Mouse (Mus musculus) kidney, adult 18-20 months (tissue): Measurements from ENCODE around the gene Idh2.
A peak's percentile ranks its signal among the peaks of the same experiment; 100 is the strongest.
"Not testable (repeated sequence)": the region's sequence is repeated elsewhere in the genome, so short reads cannot be mapped to it uniquely, and the experiment has no call there.

Experiments
- DNase-seq: peaks from one replicate; pipeline ENCODE4 v3.0.0; 2021

Idh2 gene

DNA sequence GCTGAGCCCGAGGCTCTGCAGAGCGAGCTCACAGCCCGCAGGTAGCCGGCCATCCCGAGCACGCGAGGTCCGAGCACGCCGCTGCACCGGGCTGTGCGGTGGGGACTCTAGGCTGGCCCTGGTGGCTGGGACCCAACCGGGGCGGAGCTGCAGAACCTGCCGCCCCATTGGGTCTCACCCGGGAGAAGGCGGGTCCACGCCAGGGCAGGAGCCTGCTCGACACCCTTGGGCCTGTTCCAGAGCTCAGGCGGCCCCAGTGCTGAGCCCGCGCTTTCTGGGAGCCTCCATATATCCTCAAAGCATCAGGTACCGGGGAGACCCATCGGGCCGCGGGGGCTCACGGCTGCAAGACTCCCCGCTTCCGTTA is at the start of gene Idh2:
Gene Idh2 (minus strand): TSS at position 169 of the 367 bp plus-strand sequence.
- peak; percentile 95 for DNase-seq

DNA sequence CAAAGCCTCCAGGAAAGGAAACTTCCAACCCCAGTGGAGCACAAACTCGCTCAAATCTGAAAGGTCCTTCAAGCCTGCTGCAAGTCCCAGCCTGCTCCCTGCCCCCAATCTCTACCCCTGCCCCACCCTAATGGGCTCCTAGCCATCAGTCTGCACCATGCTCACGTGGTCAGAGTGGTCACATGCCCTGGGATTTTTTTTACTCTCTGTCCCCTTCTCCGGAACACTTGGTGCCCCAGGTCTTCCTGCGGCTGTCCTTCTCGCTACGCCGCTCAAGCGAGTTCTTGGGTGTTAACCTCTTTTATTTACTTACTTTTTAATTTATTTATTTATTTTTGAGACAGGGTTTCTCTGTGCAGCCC is 45.7 kb upstream of the Idh2 start:
- DNase-seq, result peak; percentile 90

- peak; percentile 78 for DNase-seq
Measured at GRCm38 (mm10) chr7:80160293-80160944, 45.2 kb upstream of the Idh2 start.

DNA sequence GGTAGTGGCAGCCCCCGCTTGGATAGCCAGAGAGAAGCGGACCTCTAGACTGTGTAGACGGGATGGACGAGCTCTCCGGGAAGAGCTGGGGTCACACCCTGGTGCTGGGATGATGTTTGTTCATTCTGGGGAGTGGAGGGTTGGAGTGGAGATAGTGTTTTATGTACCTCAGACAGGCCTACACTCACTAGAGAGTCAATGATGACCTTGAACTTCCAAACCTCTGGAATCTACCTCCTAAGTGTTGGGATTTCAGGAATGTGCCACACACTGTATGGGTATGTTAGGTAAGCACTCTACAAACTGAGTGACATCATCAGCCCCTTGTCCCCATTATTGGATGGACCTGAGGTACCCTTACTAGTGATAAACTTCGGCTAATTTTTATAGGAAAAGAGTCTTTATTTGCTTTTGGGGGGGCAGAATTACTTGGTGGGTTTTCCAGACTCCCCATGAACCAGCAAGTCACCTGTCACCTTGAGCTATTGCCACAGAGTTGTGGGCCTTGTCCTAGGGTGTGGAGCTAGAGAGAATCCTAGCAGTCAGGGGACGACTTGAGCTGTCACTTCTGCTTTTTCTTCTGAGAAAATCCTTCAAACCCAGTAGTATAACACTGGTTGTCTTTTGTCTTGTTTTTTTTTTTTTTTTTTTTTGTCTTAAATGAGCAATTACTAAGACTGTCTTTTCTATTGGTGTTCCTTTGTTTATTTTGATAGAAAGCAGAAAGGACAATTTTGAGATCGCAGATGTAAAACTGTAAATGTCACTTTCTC is 43.5 kb upstream of the Idh2 start:
- no peak for DNase-seq

- DNase-seq, result peak; percentile 79
Measured at GRCm38 (mm10) chr7:80156711-80157227, 41.6 kb upstream of the Idh2 start.

DNA sequence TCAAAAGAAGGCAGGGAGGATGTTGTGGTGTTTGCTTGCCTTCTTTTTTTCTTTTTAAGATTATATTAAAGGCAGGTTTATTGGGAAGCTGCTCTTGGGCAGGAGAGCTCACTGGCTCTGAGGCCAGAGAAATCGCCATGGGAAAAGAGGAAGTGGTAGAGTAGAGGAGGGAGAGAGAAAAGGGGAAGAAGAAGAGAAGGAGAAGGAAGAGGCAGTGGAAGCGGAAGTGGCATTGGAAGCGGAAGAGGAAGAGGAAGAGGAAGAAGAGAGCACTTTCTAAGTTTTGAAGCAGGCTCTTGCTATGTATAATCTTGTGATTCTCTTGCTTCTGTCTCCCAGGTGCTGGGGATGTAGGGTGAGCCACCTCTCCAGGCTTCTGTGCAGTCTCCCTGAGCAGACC is 39.5 kb upstream of the Idh2 start:
- DNase-seq, result no peak

GRCm38 (mm10) chr7:80152756-80153155 is 37.6 kb upstream of the Idh2 start:
- no peak for DNase-seq

DNA sequence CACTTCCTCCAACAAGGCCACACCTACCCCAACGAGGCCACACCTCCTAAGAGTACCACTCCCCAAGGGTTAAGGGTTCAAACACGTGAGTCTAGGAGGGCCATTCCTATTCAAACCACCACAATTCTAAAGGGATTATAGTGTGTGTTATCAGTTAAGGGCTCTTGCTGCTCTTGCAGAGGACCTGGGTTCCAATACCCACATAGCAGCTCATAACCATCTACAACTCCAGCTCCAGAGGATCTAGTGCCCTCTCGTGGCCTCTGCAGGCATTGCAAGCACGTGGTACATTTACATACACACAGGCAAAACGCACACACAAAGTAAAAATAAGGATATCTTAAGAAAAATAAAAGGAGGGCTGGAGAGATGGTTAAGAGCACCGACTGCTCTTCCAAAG is 37.0 kb upstream of the Idh2 start:
- DNase-seq, result no peak

DNA sequence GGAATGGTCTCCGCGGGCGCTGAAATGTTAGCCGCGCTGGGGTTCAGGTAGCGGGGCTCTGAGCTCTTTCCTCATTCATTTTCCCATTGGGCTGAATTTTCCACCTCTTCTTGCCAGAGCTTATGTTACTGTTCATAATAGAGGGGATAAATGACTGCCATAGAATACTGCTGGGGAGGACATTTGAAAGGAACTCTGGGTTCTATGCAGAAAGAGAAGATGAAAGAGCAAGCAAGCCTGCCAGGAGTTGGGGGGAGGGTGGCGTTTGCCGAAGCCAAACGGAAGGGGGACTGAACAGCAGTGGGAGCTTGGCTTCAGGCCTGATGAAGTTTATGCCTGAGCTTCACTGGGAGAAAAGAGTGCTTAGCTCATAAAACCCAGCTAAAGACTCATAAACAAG is 34.2 kb upstream of the Idh2 start:
- no peak for DNase-seq

DNA sequence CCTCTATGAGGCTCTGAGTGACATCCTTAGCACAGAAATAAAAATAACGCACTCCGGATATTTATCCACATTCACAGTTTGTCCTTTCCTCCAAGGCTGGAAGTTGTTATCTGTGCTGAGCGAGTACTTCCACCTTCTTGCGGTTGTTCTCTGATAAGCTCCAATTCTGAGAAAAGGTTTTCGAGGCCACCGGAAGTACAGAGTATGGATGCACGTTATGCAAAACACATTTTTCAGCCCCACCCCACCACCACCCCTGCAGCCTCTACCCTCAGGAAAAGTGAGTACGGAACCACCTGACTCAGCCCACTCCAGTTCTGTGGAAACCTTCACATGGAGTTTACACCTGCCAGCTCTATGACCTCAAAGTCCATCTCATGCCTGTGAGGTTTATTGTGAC is 30.9 kb upstream of the Idh2 start:
- no peak for DNase-seq

DNA sequence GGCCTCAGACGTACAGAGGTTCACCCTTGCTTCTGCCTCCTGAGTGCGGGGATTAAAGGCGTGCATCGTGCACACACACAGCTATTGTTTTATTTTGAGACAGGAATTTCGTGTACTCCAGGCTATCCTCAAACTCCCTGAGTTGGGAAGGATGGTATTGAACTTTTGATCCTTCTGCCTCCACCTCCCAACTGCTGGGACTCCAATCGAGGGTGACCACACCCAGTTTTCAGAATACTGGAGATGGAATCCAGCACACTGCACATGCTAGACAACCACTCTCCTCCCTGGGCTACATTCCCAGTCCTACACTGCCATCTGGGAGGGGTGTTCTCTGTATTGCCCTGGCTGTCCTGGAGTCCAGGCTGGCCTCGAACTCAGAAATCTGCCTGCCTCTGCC is 29.5 kb upstream of the Idh2 start:
- no peak for DNase-seq

GRCm38 (mm10) chr7:80143331-80144273 is 28.4 kb upstream of the Idh2 start:
- no peak for DNase-seq

GRCm38 (mm10) chr7:80140815-80141214 is 25.6 kb upstream of the Idh2 start:
- peak; percentile 79 for DNase-seq

GRCm38 (mm10) chr7:80138375-80138774 is 23.2 kb upstream of the Idh2 start:
- peak; percentile 5 for DNase-seq

DNA sequence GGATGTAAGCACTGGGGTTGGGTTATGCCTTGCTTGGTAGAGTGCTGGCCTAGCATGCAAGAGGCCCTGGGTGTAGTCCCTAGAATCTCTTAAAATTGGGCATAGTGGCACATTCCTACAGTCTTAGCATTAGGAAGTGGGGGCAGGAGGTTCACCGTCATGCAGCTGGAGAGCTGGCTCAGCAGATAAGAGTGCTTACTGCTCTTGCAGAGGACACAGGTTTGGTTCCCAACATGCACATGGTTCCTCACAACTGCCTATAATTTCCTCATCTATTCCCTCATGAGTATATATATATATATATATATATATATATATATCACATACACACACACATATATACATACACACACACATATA is 20.0 kb upstream of the Idh2 start:
- no peak for DNase-seq

GRCm38 (mm10) chr7:80134454-80135172 is 19.4 kb upstream of the Idh2 start:
- DNase-seq, result peak; percentile 94

GRCm38 (mm10) chr7:80132541-80132940 is 17.3 kb upstream of the Idh2 start:
- DNase-seq, result peak; percentile 69

GRCm38 (mm10) chr7:80131315-80131714 is 16.1 kb upstream of the Idh2 start:
- DNase-seq, result not testable (repeated sequence)

- peak; percentile 51 for DNase-seq
Measured at GRCm38 (mm10) chr7:80130344-80131055, 15.3 kb upstream of the Idh2 start.

GRCm38 (mm10) chr7:80129278-80129677 is 14.1 kb upstream of the Idh2 start:
- no peak for DNase-seq

DNA sequence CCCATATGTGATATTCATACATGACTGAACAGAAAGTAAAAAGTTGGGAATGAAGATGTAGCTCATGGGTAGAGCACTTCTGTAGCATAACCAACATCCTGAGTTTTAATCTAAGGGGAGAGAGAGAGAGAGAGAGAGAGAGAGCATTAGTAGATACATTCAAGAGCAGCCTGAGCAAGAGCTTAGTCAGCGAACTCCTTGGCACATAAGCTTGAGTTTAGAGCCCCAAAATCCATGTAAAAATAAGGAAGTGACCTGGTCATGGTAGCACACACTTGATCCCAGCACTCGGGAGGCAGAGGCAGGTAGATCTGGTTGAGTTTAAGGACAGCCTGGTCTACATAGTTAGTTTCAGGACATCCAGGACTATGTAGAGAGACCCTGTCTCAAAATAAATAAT is 8.5 kb upstream of the Idh2 start:
- no peak for DNase-seq

GRCm38 (mm10) chr7:80123115-80123514 is 7.9 kb upstream of the Idh2 start:
- DNase-seq, result no peak
